In genomic region chr19:6334673-6335457, GRCm38 (mm10) we compare ENCODE assay signal across 8 mouse cellular contexts. TPM values are rescaled to one million over a fixed set of nuclear protein-coding genes. Genes with fewer than 3 reads are reported as not detected.
A peak's percentile ranks its signal among the peaks of the same experiment; 100 is the strongest.
DNase-seq lines count a peak whose midpoint lies in the region; ATAC-seq and TF ChIP-seq lines count a peak whose summit lies in the region.

Men1 (plus strand) TSS chr19:6334979.

- DNase-seq in c-Kit-positive CD71-positive TER-119-positive erythroid progenitor cells, embryonic 14.5 days (ENCODE audit: low spot score): peak; percentile 91
- DNase-seq in heart, postnatal 0 days (ENCODE audit: low spot score): peak; percentile 99
- peak; percentile 92 to 96 for DNase-seq in kidney, postnatal 4 days

- H3K4me2 ChIP-seq in forebrain, embryonic 12.5 days: peak within 1 kb of the TSS; percentile 95
- H3K4me2 ChIP-seq in heart, postnatal 0 days (ENCODE audit: low read depth, low read length): peak within 1 kb of the TSS; percentile 97
- peak within 1 kb of the TSS; percentile 95 for H3K4me2 ChIP-seq in liver, embryonic 16.5 days (ENCODE audit: low read depth, low read length)
- H3K4me2 ChIP-seq in neural tube, embryonic 13.5 days: peak within 1 kb of the TSS; percentile 97

- H3K36me3 ChIP-seq in E14TG2a.4 (ENCODE audit: insufficient read depth, low read length): peaks cover 35% of the 10 kb centered on the region
- peaks cover 34% of the 10 kb centered on the region for H3K36me3 ChIP-seq in forebrain, embryonic 12.5 days (replicated peaks)
- H3K36me3 ChIP-seq in heart, postnatal 0 days (replicated peaks; ENCODE audit: control insufficient read depth, insufficient read depth, low read length): peaks cover 31% of the 10 kb centered on the region
- H3K36me3 ChIP-seq in liver, embryonic 16.5 days (ENCODE audit: control insufficient read depth, insufficient read depth): peaks cover 10% of the 10 kb centered on the region
- peaks cover 33% of the 10 kb centered on the region for H3K36me3 ChIP-seq in neural tube, embryonic 13.5 days
- no peaks in the 10 kb centered on the region; the same call in none of the 2 replicates for H3K36me3 ChIP-seq in testis, adult 2 months (ENCODE audit: control insufficient read depth, insufficient read depth, low read length)

- peak; percentile 71 for TF ChIP-seq POLR2A in testis, adult 2 months (IDR thresholded peaks at IDR 0.05; ENCODE audit: control insufficient read depth, low read depth, low read length)

- H3K4me3 ChIP-seq in E14TG2a.4 (replicated peaks; ENCODE audit: low read length): peak within 1 kb of the TSS; percentile 91
- peak within 1 kb of the TSS; percentile 91 for H3K4me3 ChIP-seq in forebrain, embryonic 12.5 days (replicated peaks)
- peak within 1 kb of the TSS; percentile 78 for H3K4me3 ChIP-seq in heart, postnatal 0 days (ENCODE audit: low read depth, low read length)
- H3K4me3 ChIP-seq in liver, embryonic 16.5 days (ENCODE audit: low read depth, low read length): peak within 1 kb of the TSS; percentile 84
- H3K4me3 ChIP-seq in neural tube, embryonic 13.5 days: peak within 1 kb of the TSS; percentile 78
- peak within 1 kb of the TSS; percentile 93 for H3K4me3 ChIP-seq in testis, adult 2 months (ENCODE audit: control insufficient read depth, low read depth, low read length)

- H3K27me3 ChIP-seq in E14TG2a.4 (ENCODE audit: insufficient read depth, low read length): no peaks in the 10 kb centered on the region
- H3K27me3 ChIP-seq in forebrain, embryonic 12.5 days: no peaks in the 10 kb centered on the region
- no peaks in the 10 kb centered on the region for H3K27me3 ChIP-seq in heart, postnatal 0 days (ENCODE audit: control insufficient read depth, insufficient read depth, low read length)
- no peaks in the 10 kb centered on the region for H3K27me3 ChIP-seq in liver, embryonic 16.5 days (ENCODE audit: control insufficient read depth, insufficient read depth, low read depth, low read length)
- H3K27me3 ChIP-seq in neural tube, embryonic 13.5 days: no peaks in the 10 kb centered on the region
- H3K27me3 ChIP-seq in testis, adult 2 months (ENCODE audit: control insufficient read depth, insufficient read depth, low read length): no peaks in the 10 kb centered on the region

- no peak for TF ChIP-seq CTCF in E14TG2a.4 (conservative IDR thresholded peaks at IDR 0.05; ENCODE audit: low read length)
- TF ChIP-seq CTCF in heart, postnatal 0 days (IDR thresholded peaks at IDR 0.05; ENCODE audit: low read depth): peak; percentile 40; the same call in 1 of the 2 replicates
- TF ChIP-seq CTCF in testis, adult 2 months (IDR thresholded peaks at IDR 0.05; ENCODE audit: control insufficient read depth, insufficient read depth, insufficient replicate concordance, low read depth, low read length): no peak

- H3K27ac ChIP-seq in forebrain, embryonic 12.5 days: peak within 1 kb of the TSS; percentile 75
- peak within 1 kb of the TSS; percentile 79 for H3K27ac ChIP-seq in heart, postnatal 0 days (ENCODE audit: low read depth)
- H3K27ac ChIP-seq in liver, embryonic 16.5 days (ENCODE audit: low read length): peak within 1 kb of the TSS; percentile 75
- H3K27ac ChIP-seq in neural tube, embryonic 13.5 days (replicated peaks): peak within 1 kb of the TSS; percentile 78
- H3K27ac ChIP-seq in testis, adult 2 months (ENCODE audit: control insufficient read depth, insufficient read depth, low read depth, low read length): peak within 1 kb of the TSS; percentile 83

- peaks cover 68% of the 10 kb centered on the region for H3K4me1 ChIP-seq in E14TG2a.4 (replicated peaks; ENCODE audit: low read depth, low read length)
- peaks cover 33% of the 10 kb centered on the region for H3K4me1 ChIP-seq in forebrain, embryonic 12.5 days
- H3K4me1 ChIP-seq in heart, postnatal 0 days (ENCODE audit: control insufficient read depth, insufficient read depth): peaks cover 18% of the 10 kb centered on the region
- H3K4me1 ChIP-seq in liver, embryonic 16.5 days (ENCODE audit: control insufficient read depth, low read depth, low read length): peaks cover 40% of the 10 kb centered on the region
- H3K4me1 ChIP-seq in neural tube, embryonic 13.5 days (replicated peaks): peaks cover 27% of the 10 kb centered on the region
- peaks cover 22% of the 10 kb centered on the region for H3K4me1 ChIP-seq in testis, adult 2 months (ENCODE audit: control insufficient read depth, insufficient read depth, low read length)

- TF ChIP-seq EP300 in heart, postnatal 0 days (IDR thresholded peaks at IDR 0.05; ENCODE audit: low read depth): no peak

- peak within 1 kb of the TSS; percentile 87 for H3K9ac ChIP-seq in forebrain, embryonic 12.5 days
- H3K9ac ChIP-seq in heart, postnatal 0 days (replicated peaks; ENCODE audit: low read depth, low read length): peak within 1 kb of the TSS; percentile 65
- peak within 1 kb of the TSS; percentile 86 for H3K9ac ChIP-seq in liver, embryonic 16.5 days (ENCODE audit: low read depth, low read length)
- peak within 1 kb of the TSS; percentile 92 for H3K9ac ChIP-seq in neural tube, embryonic 13.5 days

- under 1% methylated on average over 41 of the region's 43 CpGs for WGBS in forebrain, embryonic 12.5 days
- under 1% methylated on average over 35 of the region's 43 CpGs for WGBS in heart, postnatal 0 days
- WGBS in liver, embryonic 16.5 days (ENCODE audit: insufficient replicate concordance): under 1% methylated on average over 43 of the region's 43 CpGs
- under 1% methylated on average over 43 of the region's 43 CpGs for WGBS in neural tube, embryonic 13.5 days

- peak; percentile 90 for ATAC-seq in forebrain, embryonic 12.5 days (ENCODE audit: low FRiP score)
- peak; percentile 93 for ATAC-seq in heart, postnatal 0 days (ENCODE audit: insufficient read depth, low read depth)
- peak; percentile 90 for ATAC-seq in liver, embryonic 16.5 days (ENCODE audit: low read depth)
- ATAC-seq in neural tube, embryonic 13.5 days (ENCODE audit: low read depth): peak; percentile 94

- no peaks in the 10 kb centered on the region for H3K9me3 ChIP-seq in E14TG2a.4 (ENCODE audit: low read length)
- H3K9me3 ChIP-seq in forebrain, embryonic 12.5 days: no peaks in the 10 kb centered on the region
- H3K9me3 ChIP-seq in heart, postnatal 0 days (replicated peaks; ENCODE audit: control insufficient read depth, low read length): no peaks in the 10 kb centered on the region
- no peaks in the 10 kb centered on the region for H3K9me3 ChIP-seq in liver, embryonic 16.5 days (replicated peaks; ENCODE audit: control insufficient read depth, low read length)
- H3K9me3 ChIP-seq in neural tube, embryonic 13.5 days: no peaks in the 10 kb centered on the region

RNA-seq across cellular contexts. Expression of gene Men1, which starts in this region (rescaled TPM):
- 97.1 and 107 TPM in 2 replicates for polyA plus RNA-seq in forebrain, embryonic 12.5 days (2016; fragmentation: Nextera tagmentation; extraction: Ambion mirVana)
- total RNA-seq in heart, postnatal 0 days (2014; rRNA removed; ENCODE audit: low replicate concordance): 20.6 and 46.5 TPM in 2 replicates
- polyA plus RNA-seq in heart, postnatal 0 days (2015; fragmentation: Nextera tagmentation; extraction: Ambion mirVana): 20.1 and 20.3 TPM in 2 replicates
- polyA plus RNA-seq in liver, embryonic 16.5 days (2015; fragmentation: Nextera tagmentation; extraction: Ambion mirVana): 19.5 and 21.0 TPM in 2 replicates
- polyA plus RNA-seq in neural tube, embryonic 13.5 days (2015; fragmentation: Nextera tagmentation; extraction: Ambion mirVana): 71.5 and 73.9 TPM in 2 replicates
- 24.6 and 24.8 TPM in 2 replicates for polyA plus RNA-seq in testis, adult 2 months (2012; rRNA removed)

Comparison
In these comparisons a context has a peak if more than half of its experiments do, and no peak if none do; other contexts are left out.
1. Peak in every context shown above with its lines: DNase-seq, ATAC-seq, H3K4me3 ChIP-seq and H3K27ac ChIP-seq.